Mouse (Mus musculus): ENCODE data around the gene Ssr2. TPM values are rescaled to one million over a fixed set of nuclear protein-coding genes. Genes with fewer than 3 reads are reported as not detected.

Gene Ssr2
- total and polyA plus RNA-seq, 2 experiments from 2014 or later, result 196 to 236 TPM

GRCm38 (mm10) chr3:88616951-88617500 lies 41.4 kb downstream of the Ssr2 start:
- Histone ChIP-seq H3K27me3 (ENCODE audit: insufficient read depth, low read length) (no peaks in the 10 kb centered on the region), H3K9ac (replicated peaks; ENCODE audit: low read length, poor library complexity, severe bottlenecking) (no peak overlapping the region), H3K4me2 (ENCODE audit: low read depth, low read length, poor library complexity, severe bottlenecking) (no peak overlapping the region), H3K27ac (ENCODE audit: low read depth, low read length) (no peak overlapping the region), H3K4me3 (ENCODE audit: low read depth, low read length) (no peak overlapping the region), H3K9me3 (ENCODE audit: low read length) (no peaks in the 10 kb centered on the region), H3K36me3 (ENCODE audit: insufficient read depth, low read length) (no peaks in the 10 kb centered on the region), H3K4me1 (ENCODE audit: insufficient read depth, low read length) (0 out of 2 replicates have a peak, but pooled peaks cover 4% of the 10 kb centered on the region)
- ATAC-seq (ENCODE audit: low FRiP score) (no peak), DNase-seq (ENCODE audit: low spot score) (no peak)
- 78% methylated on average over 3 of the region's 3 CpGs for WGBS
- no peak for TF ChIP-seq CTCF (IDR thresholded peaks at IDR 0.05)

DNA sequence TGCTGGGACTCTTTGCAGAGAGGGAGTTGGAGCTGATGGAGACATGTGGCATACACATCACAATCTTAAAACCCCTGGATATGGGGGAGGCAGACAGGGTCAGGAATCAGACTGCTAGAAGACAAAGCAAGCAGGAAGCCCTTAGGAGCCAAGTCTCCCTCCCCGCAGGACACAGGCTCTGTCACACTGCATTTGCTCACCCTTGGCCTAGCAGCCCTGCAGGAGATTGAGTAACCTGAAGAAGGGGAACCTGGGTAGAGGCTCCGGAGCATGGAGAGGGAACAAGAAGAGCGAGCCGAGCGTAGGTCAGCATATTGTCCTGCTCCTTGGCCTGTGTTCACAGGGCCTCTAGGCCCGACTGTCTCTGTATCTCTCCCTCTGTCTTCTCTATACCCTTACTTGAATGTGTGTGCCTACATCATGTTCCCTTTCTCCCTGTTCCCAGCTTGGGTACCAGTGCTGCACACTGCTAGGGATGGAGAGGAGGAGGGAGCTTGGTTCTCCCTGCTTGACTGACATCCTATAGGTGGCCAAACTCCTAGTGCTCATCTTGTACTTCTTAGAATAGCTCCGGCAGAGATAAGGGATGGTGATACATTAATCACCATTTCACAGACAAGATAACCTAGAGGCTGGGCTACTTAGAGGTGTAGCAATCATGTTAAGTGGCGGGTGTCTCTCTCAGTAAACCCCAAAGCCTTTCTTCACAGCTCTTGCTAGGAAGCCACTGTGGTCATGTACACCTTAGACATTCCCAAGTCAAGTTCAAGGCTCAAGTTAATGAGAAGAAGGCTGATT lies 42.6 kb downstream of the Ssr2 start:
- no peak for ATAC-seq (ENCODE audit: low FRiP score)
- WGBS, result 84% methylated on average over 8 of the region's 8 CpGs
- TF ChIP-seq CTCF (IDR thresholded peaks at IDR 0.05), result no peak

DNA sequence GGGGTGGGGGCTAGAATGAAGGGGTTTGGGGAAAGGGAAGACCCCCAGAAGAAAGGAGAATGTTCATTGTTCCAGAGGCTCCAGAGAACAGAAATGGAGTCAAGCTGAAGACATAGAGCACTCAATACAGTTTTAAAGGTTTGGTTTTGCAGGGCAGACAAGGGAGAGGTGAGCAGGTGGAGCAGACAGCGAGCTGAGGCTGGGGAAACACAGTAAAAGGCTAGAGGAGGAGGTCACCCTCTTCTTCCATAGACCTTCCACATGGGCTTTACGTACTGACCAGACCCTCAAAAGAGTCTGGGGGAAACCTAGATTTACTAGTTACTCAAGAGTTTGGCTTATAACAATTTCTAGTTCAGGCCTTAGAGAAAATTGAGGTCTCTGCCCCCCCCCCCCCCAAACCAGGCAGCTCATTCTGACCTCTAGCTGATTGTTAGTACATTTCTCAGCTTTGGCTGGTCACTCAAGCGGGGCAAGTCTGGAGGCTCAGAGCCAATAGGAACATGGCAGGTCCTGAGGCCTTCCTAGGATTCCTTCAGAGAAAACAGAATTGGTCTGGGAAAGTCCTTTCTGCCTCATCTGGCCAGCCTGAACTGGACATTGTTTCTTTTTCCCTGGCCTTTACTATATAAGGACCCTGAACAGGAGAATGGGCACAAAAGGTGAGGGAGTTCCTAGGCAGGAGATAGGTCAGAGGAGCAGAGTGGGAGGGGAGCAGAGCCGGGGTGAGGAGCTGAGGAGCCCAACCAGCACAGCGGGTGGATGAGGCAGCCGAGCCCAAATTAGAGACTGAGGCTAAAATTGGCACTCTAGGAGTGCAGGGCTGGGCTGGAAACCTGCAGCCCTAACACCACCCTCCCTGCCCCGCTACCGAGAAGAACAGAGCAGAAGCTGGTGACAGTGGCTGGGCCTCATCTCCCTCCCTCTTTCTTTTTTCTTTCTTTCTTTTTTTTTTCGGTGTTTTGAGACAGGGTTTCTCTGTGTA lies 43.7 kb downstream of the Ssr2 start:
- Histone ChIP-seq H3K9me3 (ENCODE audit: low read length) (no peaks in the 10 kb centered on the region), H3K9ac (replicated peaks; ENCODE audit: low read length, poor library complexity, severe bottlenecking) (no peak overlapping the region), H3K27me3 (ENCODE audit: insufficient read depth, low read length) (no peaks in the 10 kb centered on the region), H3K4me3 (ENCODE audit: low read depth, low read length) (no peak overlapping the region), H3K4me1 (ENCODE audit: insufficient read depth, low read length) (peaks cover 7% of the 10 kb centered on the region; the same call in 1 of the 2 replicates), H3K36me3 (ENCODE audit: insufficient read depth, low read length) (no peaks in the 10 kb centered on the region), H3K4me2 (ENCODE audit: low read depth, low read length, poor library complexity, severe bottlenecking) (no peak overlapping the region), H3K27ac (ENCODE audit: low read depth, low read length) (no peak overlapping the region)
- WGBS, result 48% methylated on average over 9 of the region's 9 CpGs
- no peak for TF ChIP-seq CTCF (IDR thresholded peaks at IDR 0.05)
- no peak for ATAC-seq (ENCODE audit: low FRiP score)
- no peak for DNase-seq (ENCODE audit: low spot score)

More for the DNA sequence above, 42.6 kb downstream of the Ssr2 start:
- H3K27me3 ChIP-seq (ENCODE audit: insufficient read depth, low read length), result no peaks in the 10 kb centered on the region
- no peaks in the 10 kb centered on the region for H3K9me3 ChIP-seq (ENCODE audit: low read length)
- 0 out of 2 replicates have a peak, but pooled peaks cover 4% of the 10 kb centered on the region for H3K4me1 ChIP-seq (ENCODE audit: insufficient read depth, low read length)
- H3K36me3 ChIP-seq (ENCODE audit: insufficient read depth, low read length), result no peaks in the 10 kb centered on the region
- H3K4me2 ChIP-seq (ENCODE audit: low read depth, low read length, poor library complexity, severe bottlenecking), result no peak overlapping the region
- no peak overlapping the region for H3K27ac ChIP-seq (ENCODE audit: low read depth, low read length)
- H3K4me3 ChIP-seq (ENCODE audit: low read depth, low read length), result no peak overlapping the region
- no peak for DNase-seq (ENCODE audit: low spot score)
- no peak overlapping the region for H3K9ac ChIP-seq (replicated peaks; ENCODE audit: low read length, poor library complexity, severe bottlenecking)

- DNase-seq (ENCODE audit: low spot score), result no peak
- peak overlapping the region; percentile 87 for H3K4me2 ChIP-seq (ENCODE audit: low read depth, low read length, poor library complexity, severe bottlenecking)
- H3K9me3 ChIP-seq (ENCODE audit: low read length), result no peaks in the 10 kb centered on the region
- no peaks in the 10 kb centered on the region for H3K27me3 ChIP-seq (ENCODE audit: insufficient read depth, low read length)
- 13% methylated on average over 15 of the region's 15 CpGs for WGBS
- peak overlapping the region; percentile 97 for H3K4me3 ChIP-seq (ENCODE audit: low read depth, low read length)
- peak overlapping the region; percentile 92 for H3K9ac ChIP-seq (replicated peaks; ENCODE audit: low read length, poor library complexity, severe bottlenecking)
- no peak for TF ChIP-seq CTCF (IDR thresholded peaks at IDR 0.05)
- H3K27ac ChIP-seq (ENCODE audit: low read depth, low read length), result peak overlapping the region; percentile 92
- H3K36me3 ChIP-seq (ENCODE audit: insufficient read depth, low read length), result no peaks in the 10 kb centered on the region
- H3K4me1 ChIP-seq (ENCODE audit: insufficient read depth, low read length), result peaks cover 16% of the 10 kb centered on the region; the same call in 1 of the 2 replicates
- no peak for ATAC-seq (ENCODE audit: low FRiP score)
Observed at GRCm38 (mm10) chr3:88620146-88620991, 44.7 kb downstream of the Ssr2 start.

DNA sequence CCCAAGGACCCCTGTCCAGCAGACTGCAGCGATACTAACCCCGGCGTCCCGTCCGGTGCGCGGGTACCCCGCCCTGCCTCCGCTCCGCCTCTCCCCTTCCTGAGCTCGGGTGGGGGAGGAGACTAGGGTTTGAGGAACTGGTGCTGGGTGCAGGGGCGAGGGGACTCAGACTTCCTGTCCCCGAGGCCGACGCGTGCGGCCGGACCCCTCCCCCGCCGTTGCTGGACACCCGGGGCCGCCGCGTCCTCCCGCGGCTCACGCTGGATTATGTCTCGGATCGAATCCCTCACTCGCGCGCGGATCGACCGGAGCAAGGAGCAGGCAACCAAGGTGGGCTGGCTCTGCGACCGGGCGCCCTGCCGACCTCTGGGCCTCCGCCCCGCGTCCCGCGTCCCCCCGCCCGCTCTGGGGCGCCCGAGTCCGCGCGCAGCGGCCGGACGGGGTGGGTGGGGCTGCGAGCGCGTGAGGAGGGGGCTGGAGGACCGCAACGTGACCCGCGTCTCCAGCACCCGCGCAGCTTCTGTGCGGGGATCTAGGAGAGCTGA lies 45.4 kb downstream of the Ssr2 start:
- Histone ChIP-seq H3K4me1 (ENCODE audit: insufficient read depth, low read length) (peaks cover 16% of the 10 kb centered on the region; the same call in 1 of the 2 replicates), H3K27ac (ENCODE audit: low read depth, low read length) (peak overlapping the region; percentile 92), H3K4me3 (ENCODE audit: low read depth, low read length) (peak overlapping the region; percentile 97), H3K36me3 (ENCODE audit: insufficient read depth, low read length) (no peaks in the 10 kb centered on the region), H3K9me3 (ENCODE audit: low read length) (no peaks in the 10 kb centered on the region), H3K4me2 (ENCODE audit: low read depth, low read length, poor library complexity, severe bottlenecking) (peak overlapping the region; percentile 87), H3K9ac (replicated peaks; ENCODE audit: low read length, poor library complexity, severe bottlenecking) (peak overlapping the region; percentile 92), H3K27me3 (ENCODE audit: insufficient read depth, low read length) (no peaks in the 10 kb centered on the region)
- no peak for TF ChIP-seq CTCF (IDR thresholded peaks at IDR 0.05)
- peak; percentile 52 for ATAC-seq (ENCODE audit: low FRiP score)
- WGBS, result under 1% methylated on average over 62 of the region's 64 CpGs
- DNase-seq (ENCODE audit: low spot score), result peak; percentile 60
